Mouse (Mus musculus) myocyte (in vitro differentiated cells): ENCODE measurements around the gene Gm14391. TPM values are rescaled to one million over a fixed set of nuclear protein-coding genes. Genes with fewer than 3 reads are reported as not detected.
A peak's percentile ranks its signal among the peaks of the same experiment; 100 is the strongest.
"Not testable (repeated sequence)": the region's sequence is repeated elsewhere in the genome, so short reads cannot be mapped to it uniquely, and the experiment has no call there.

Experiments
- H3K27me3 ChIP-seq: one replicate; pipeline ENCODE4 v1.6.1; 2011; ENCODE audit not compliant: control insufficient read depth, insufficient read depth, insufficient read length
- H3K36me3 ChIP-seq: one replicate; pipeline ENCODE4 v1.6.1; 2011; ENCODE audit not compliant: control insufficient read depth, insufficient read depth
- H3K4me2 ChIP-seq: one replicate; pipeline ENCODE4 v1.6.1; 2011; ENCODE audit warnings: low read depth, control low read depth
- H3K4me3 ChIP-seq: one replicate; pipeline ENCODE4 v1.5.1; 2011; ENCODE audit warnings: mild to moderate bottlenecking, control low read depth, moderate library complexity
- H3K79me2 ChIP-seq: one replicate; pipeline ENCODE4 v1.6.1; 2011; ENCODE audit not compliant: control insufficient read depth, insufficient read depth
- H3ac ChIP-seq: one replicate; pipeline ENCODE4 v1.6.1; 2011; ENCODE audit not compliant: control insufficient read depth, insufficient read length
- E2F4 ChIP-seq: IDR thresholded peaks from one replicate; pipeline ENCODE4 v1.6.1; 2011; ENCODE audit warnings: mild to moderate bottlenecking, control low read depth, moderate library complexity; ENCODE audit not compliant: insufficient read depth
- MAX ChIP-seq: IDR thresholded peaks from one replicate; pipeline ENCODE4 v1.6.1; 2011; ENCODE audit warnings: low read depth, mild to moderate bottlenecking, control low read depth
- MYOD1 ChIP-seq, 3 experiments: IDR thresholded peaks; one replicate each; pipeline ENCODE4 v1.6.1; 2011; ENCODE audit warnings: control low read depth in 2 of 3, low read depth in 2 of 3, mild to moderate bottlenecking in 2 of 3, moderate library complexity in 1 of 3; ENCODE audit not compliant: insufficient read length in 2 of 3, control insufficient read depth in 1 of 3
- MYOG ChIP-seq, 3 experiments: IDR thresholded peaks; one replicate each; pipeline ENCODE4 v1.6.1; 2011; ENCODE audit warnings: control low read depth in 2 of 3, low read depth in 2 of 3, mild to moderate bottlenecking in 2 of 3; ENCODE audit not compliant: insufficient read length in 2 of 3, control insufficient read depth in 1 of 3, insufficient read depth in 1 of 3
- POLR2A ChIP-seq: IDR thresholded peaks from one replicate; pipeline ENCODE4 v1.6.1; 2011; ENCODE audit warnings: low read depth, mild to moderate bottlenecking, control low read depth, moderate library complexity; ENCODE audit not compliant: insufficient read length
- SRF ChIP-seq: IDR thresholded peaks from one replicate; pipeline ENCODE4 v1.6.1; 2011; ENCODE audit warnings: low read depth; ENCODE audit not compliant: control insufficient read depth, insufficient read length
- TCF12 ChIP-seq: IDR thresholded peaks from one replicate; pipeline ENCODE4 v1.6.1; 2011; ENCODE audit warnings: mild to moderate bottlenecking, control low read depth; ENCODE audit not compliant: poor library complexity, insufficient read depth, severe bottlenecking
- TCF3 ChIP-seq: IDR thresholded peaks from one replicate; pipeline ENCODE4 v1.6.1; 2011; ENCODE audit warnings: low read depth, control low read depth; ENCODE audit not compliant: insufficient read length
- USF1 ChIP-seq: IDR thresholded peaks from one replicate; pipeline ENCODE4 v1.6.1; 2011; ENCODE audit warnings: low read depth, mild to moderate bottlenecking, control low read depth, moderate library complexity
- polyA plus RNA-seq: library from polyadenylated mRNA; unstranded; fragments of >200 nt; fragmentation: generic; extraction: Trizol; gene quantifications from one replicate; pipeline ENCODE4 v1.2.1, GENCODE M21; 2012; ENCODE audit warnings: missing spikeins

Gene Gm14391
- polyA plus RNA-seq, 1 experiment = 5.9 TPM

- H3ac ChIP-seq, H3K79me2 ChIP-seq, H3K4me3 ChIP-seq, H3K36me3 ChIP-seq, H3K27me3 ChIP-seq, H3K4me2 ChIP-seq: not testable (repeated sequence)
These were observed 45.3 kb downstream of the Gm14391 start for GRCm38 (mm10) chr2:175161438-175161837.

- no peaks in the 10 kb centered on the region for H3K27me3 ChIP-seq
- no peak overlapping the region for H3K4me3 ChIP-seq
- no peak for TF ChIP-seq MYOG (IDR thresholded peaks at IDR 0.05; ENCODE audit: control insufficient read depth in 1 of 3, insufficient read depth in 1 of 3, insufficient read length in 2 of 3, low read depth in 2 of 3)
- TF ChIP-seq TCF3 = no peak
- TF ChIP-seq MAX = no peak
- no peak for TF ChIP-seq TCF12
- no peak for TF ChIP-seq POLR2A
- H3K36me3 ChIP-seq = no peaks in the 10 kb centered on the region
- H3ac ChIP-seq = no peak overlapping the region
- H3K79me2 ChIP-seq = no peaks in the 10 kb centered on the region
- H3K4me2 ChIP-seq = no peak overlapping the region
These were observed 48.1 kb downstream of the Gm14391 start for GRCm38 (mm10) chr2:175158642-175159041.

GRCm38 (mm10) chr2:175156696-175157095 lies 50.0 kb downstream of the Gm14391 start:
- H3K36me3 ChIP-seq = no peaks in the 10 kb centered on the region
- H3ac ChIP-seq = no peak overlapping the region
- H3K4me2 ChIP-seq = no peak overlapping the region
- no peak overlapping the region for H3K4me3 ChIP-seq
- H3K79me2 ChIP-seq = no peaks in the 10 kb centered on the region
- H3K27me3 ChIP-seq = no peaks in the 10 kb centered on the region
- TF ChIP-seq USF1 (no peak), SRF (no peak), TCF12 (no peak), MYOG (IDR thresholded peaks at IDR 0.05; ENCODE audit: control insufficient read depth in 1 of 3, insufficient read depth in 1 of 3, insufficient read length in 2 of 3, low read depth in 2 of 3) (no peak), E2F4 (no peak), MYOD1 (IDR thresholded peaks at IDR 0.05; ENCODE audit: control insufficient read depth in 1 of 3, insufficient read length in 2 of 3, low read depth in 2 of 3) (no peak)

- not testable (repeated sequence) for H3K79me2 ChIP-seq, H3ac ChIP-seq, H3K27me3 ChIP-seq, H3K36me3 ChIP-seq
- H3K4me2 ChIP-seq = peak within 1 kb of the TSS; percentile 24
- H3K4me3 ChIP-seq = peak within 1 kb of the TSS; percentile 33
These were observed 64.8 kb downstream of the Gm14391 start, which contains the start of gene Gm14399 for GRCm38 (mm10) chr2:175141993-175142295. TSS of gene Gm14399 (minus strand) at chr2:175142012.

- peak overlapping the region; percentile 33 for H3K4me3 ChIP-seq
- H3K79me2 ChIP-seq, H3K27me3 ChIP-seq, H3K36me3 ChIP-seq, H3ac ChIP-seq: not testable (repeated sequence)
- H3K4me2 ChIP-seq = peak overlapping the region; percentile 24
These were observed 65.4 kb downstream of the Gm14391 start for GRCm38 (mm10) chr2:175141118-175141992.

Other genes starting within 250 kb of the Gm14391 start
- not detected for gene Gm14444, start 196.7 kb downstream of the Gm14391 start, polyA plus RNA-seq
- 0.14 TPM for gene Gm14393, start 139.1 kb downstream of the Gm14391 start, polyA plus RNA-seq
- gene Gm14399, start 64.9 kb downstream of the Gm14391 start, polyA plus RNA-seq = 2.7 TPM
- 0.12 TPM for gene Gm14443, start 31.0 kb downstream of the Gm14391 start, polyA plus RNA-seq
- gene Gm14440, start 68.2 kb upstream of the Gm14391 start, polyA plus RNA-seq = not detected
- gene Gm4631, start 131.3 kb upstream of the Gm14391 start, polyA plus RNA-seq = 2.4 TPM
- 1.5 TPM for gene Zfp968, start 165.5 kb upstream of the Gm14391 start, polyA plus RNA-seq
- gene Gm4724, start 228.9 kb upstream of the Gm14391 start, polyA plus RNA-seq = 9.1 TPM